Mouse (Mus musculus): ENCODE data around the gene Orc2.

Gene Orc2

GRCm38 (mm10) chr1:58504577-58505254, at the start of gene Orc2:
Gene Orc2, minus strand, starts transcription at chr1:58505109.
- DNase-seq = peak; percentile 92 to 94

GRCm38 (mm10) chr1:58541386-58541785, 36.5 kb upstream of the Orc2 start:
- DNase-seq = no peak

GRCm38 (mm10) chr1:58507249-58507648, 2.3 kb upstream of the Orc2 start:
- DNase-seq = no peak

- no peak for DNase-seq
Measured at GRCm38 (mm10) chr1:58503793-58504370, 1.0 kb downstream of the Orc2 start.

GRCm38 (mm10) chr1:58503134-58503533, 1.8 kb downstream of the Orc2 start:
- no peak for DNase-seq

- DNase-seq = no peak
Measured at GRCm38 (mm10) chr1:58498758-58499157, 6.2 kb downstream of the Orc2 start.

GRCm38 (mm10) chr1:58497678-58498077, 7.2 kb downstream of the Orc2 start:
- no peak for DNase-seq

- DNase-seq = no peak
Measured at GRCm38 (mm10) chr1:58495603-58496002, 9.3 kb downstream of the Orc2 start.

- no peak for DNase-seq
Measured at GRCm38 (mm10) chr1:58482647-58483046, 22.3 kb downstream of the Orc2 start.

- DNase-seq = no peak
Measured at GRCm38 (mm10) chr1:58475662-58476061, 29.2 kb downstream of the Orc2 start.

GRCm38 (mm10) chr1:58465561-58465960, 39.3 kb downstream of the Orc2 start:
- DNase-seq = peak; percentile 47 to 51

GRCm38 (mm10) chr1:58465042-58465441, 39.9 kb downstream of the Orc2 start:
- peak; percentile 58 to 68 for DNase-seq

- no peak for DNase-seq
Measured at GRCm38 (mm10) chr1:58463935-58464334, 41.0 kb downstream of the Orc2 start.

GRCm38 (mm10) chr1:58460566-58460965, 44.3 kb downstream of the Orc2 start:
- no peak for DNase-seq

- DNase-seq = peak; percentile 34 to 43
Measured at GRCm38 (mm10) chr1:58458867-58459266, 46.0 kb downstream of the Orc2 start.

- no peak for DNase-seq
Measured at GRCm38 (mm10) chr1:58458175-58458574, 46.7 kb downstream of the Orc2 start.

GRCm38 (mm10) chr1:58454316-58454715, 50.6 kb downstream of the Orc2 start:
- no peak for DNase-seq

- no peak for DNase-seq
Measured at GRCm38 (mm10) chr1:58448396-58448795, 56.5 kb downstream of the Orc2 start.

GRCm38 (mm10) chr1:58447766-58448165, 57.1 kb downstream of the Orc2 start:
- no peak for DNase-seq

- no peak for DNase-seq
Measured at GRCm38 (mm10) chr1:58445861-58446260, 59.0 kb downstream of the Orc2 start.

GRCm38 (mm10) chr1:58445143-58445722, 59.7 kb downstream of the Orc2 start, which contains the start of the genes Nif3l1 and Ppil3:
Gene Nif3l1, plus strand, starts transcription at chr1:58445151.
Gene Ppil3, minus strand, starts transcription at chr1:58445486.
- peak; percentile 74 for DNase-seq

GRCm38 (mm10) chr1:58444691-58445090, 60.2 kb downstream of the Orc2 start:
- no peak for DNase-seq

GRCm38 (mm10) chr1:58424551-58424950, 80.4 kb downstream of the Orc2 start:
- DNase-seq = no peak

All from cerebellum, adult 18-20 months (tissue).